ENCODE assay signal across 10 mouse cellular contexts in genomic region chr1:177445461-177446130, GRCm38 (mm10). TPM values are rescaled to one million over a fixed set of nuclear protein-coding genes. Genes with fewer than 3 reads are reported as not detected.
A peak's percentile ranks its signal among the peaks of the same experiment; 100 is the strongest.
DNase-seq lines count a peak whose midpoint lies in the region; ATAC-seq lines count a peak whose summit lies in the region.
"Had no signal": no experiment of that assay in that cellular context is flagged by ENCODE, and none has a peak within 500 bp of the region (broad histone marks: within the 10 kb centered on the region; RNA-seq: fewer than 3 reads in every experiment).

No protein-coding gene starts in this region.

- H3K36me3 ChIP-seq in heart, embryonic 11.5 days (ENCODE audit: control insufficient read depth, insufficient read depth, low read length) = peaks cover 4% of the 10 kb centered on the region; the same call in 1 of the 2 replicates
- H3K36me3 ChIP-seq in forebrain, embryonic 15.5 days = peaks cover 11% of the 10 kb centered on the region
- peaks cover 6% of the 10 kb centered on the region; the same call in 1 of the 2 replicates for H3K36me3 ChIP-seq in midbrain, embryonic 16.5 days (ENCODE audit: control insufficient read depth, insufficient read depth, low read length)
- peaks cover 12% of the 10 kb centered on the region for H3K36me3 ChIP-seq in intestine, embryonic 16.5 days (ENCODE audit: control insufficient read depth, insufficient read depth, low read length)

- H3K4me1 ChIP-seq in heart, embryonic 11.5 days (ENCODE audit: control insufficient read depth, insufficient read depth, low read length) = peaks cover 22% of the 10 kb centered on the region
- H3K4me1 ChIP-seq in forebrain, embryonic 15.5 days = peaks cover 53% of the 10 kb centered on the region
- peaks cover 46% of the 10 kb centered on the region for H3K4me1 ChIP-seq in midbrain, embryonic 16.5 days (ENCODE audit: control insufficient read depth, insufficient read depth, low read length)
- H3K4me1 ChIP-seq in intestine, embryonic 16.5 days (ENCODE audit: control insufficient read depth, insufficient read depth, low read length) = peaks cover 6% of the 10 kb centered on the region; the same call in 1 of the 2 replicates

- 40% methylated on average over 7 of the region's 7 CpGs for WGBS in heart, embryonic 11.5 days (ENCODE audit: insufficient replicate concordance)
- 11% methylated on average over 7 of the region's 7 CpGs for WGBS in forebrain, embryonic 15.5 days
- WGBS in midbrain, embryonic 16.5 days = 20% methylated on average over 7 of the region's 7 CpGs
- WGBS in intestine, embryonic 16.5 days = 50% methylated on average over 7 of the region's 7 CpGs

- intact Hi-C loops in heart, postnatal 36 days (cut with DNase I) = loop anchor here (10.0 kb wide), 1 partner anchor 631 kb away; the partner anchor contains the start of genes Cep170 and Sdccag8
- intact Hi-C loops in left cerebral cortex, postnatal 25 days (cut with DNase I) = loop anchor here (10.0 kb wide), 1 partner anchor 561 kb away; no protein-coding TSS in a partner anchor

- DNase-seq in heart, postnatal 36 days = no peak
- DNase-seq in Muller cell, postnatal 12 days (ENCODE audit: inconsistent ontology term) = peak; percentile 35
- no peak for DNase-seq in left cerebral cortex, postnatal 25 days (ENCODE audit: low spot score in 2 of 2)
- DNase-seq in cerebellum, adult 9-11 months = no peak
- DNase-seq: kidney, adult 9 months; lung, postnatal 14 days had no signal

- no peak for ATAC-seq in heart, embryonic 11.5 days (replicated peaks; ENCODE audit: insufficient number of reproducible peaks, low FRiP score, low TSS enrichment)
- ATAC-seq in forebrain, embryonic 15.5 days (replicated peaks) = no peak
- no peak for ATAC-seq in midbrain, embryonic 16.5 days
- ATAC-seq in intestine, embryonic 16.5 days = no peak

- no peaks in the 10 kb centered on the region for H3K27me3 ChIP-seq in heart, embryonic 11.5 days (ENCODE audit: control insufficient read depth, insufficient read depth, low read length)
- no peaks in the 10 kb centered on the region for H3K27me3 ChIP-seq in forebrain, embryonic 15.5 days
- no peaks in the 10 kb centered on the region for H3K27me3 ChIP-seq in midbrain, embryonic 16.5 days (ENCODE audit: control insufficient read depth, insufficient read depth, low read depth, low read length)
- no peaks in the 10 kb centered on the region for H3K27me3 ChIP-seq in intestine, embryonic 16.5 days (replicated peaks; ENCODE audit: control insufficient read depth, insufficient read depth, low read length)

- no peaks in the 10 kb centered on the region for H3K9me3 ChIP-seq in heart, embryonic 11.5 days (replicated peaks; ENCODE audit: control insufficient read depth, low read length)
- no peaks in the 10 kb centered on the region for H3K9me3 ChIP-seq in forebrain, embryonic 15.5 days
- no peaks in the 10 kb centered on the region for H3K9me3 ChIP-seq in midbrain, embryonic 16.5 days (replicated peaks; ENCODE audit: control insufficient read depth, low read length, poor library complexity, severe bottlenecking)
- H3K9me3 ChIP-seq in intestine, embryonic 16.5 days (ENCODE audit: control insufficient read depth, low read length) = no peaks in the 10 kb centered on the region

- H3K4me3 ChIP-seq in heart, embryonic 11.5 days (ENCODE audit: low read depth, low read length) = no peak overlapping the region
- H3K4me3 ChIP-seq in forebrain, embryonic 15.5 days = peak overlapping the region; percentile 71
- H3K4me3 ChIP-seq in midbrain, embryonic 16.5 days (ENCODE audit: low read depth, low read length) = peak overlapping the region; percentile 24
- H3K4me3 ChIP-seq in intestine, embryonic 16.5 days (ENCODE audit: low read length) = no peak overlapping the region

- H3K4me2 ChIP-seq in heart, embryonic 11.5 days = peak overlapping the region; percentile 27
- H3K4me2 ChIP-seq in forebrain, embryonic 15.5 days (replicated peaks) = peak overlapping the region; percentile 58
- H3K4me2 ChIP-seq in midbrain, embryonic 16.5 days (ENCODE audit: low read length) = peak overlapping the region; percentile 21
- H3K4me2 ChIP-seq in intestine, embryonic 16.5 days (ENCODE audit: low read depth, low read length) = no peak overlapping the region

- no peak overlapping the region for H3K9ac ChIP-seq in heart, embryonic 11.5 days (ENCODE audit: low read depth, low read length)
- H3K9ac ChIP-seq in forebrain, embryonic 15.5 days (replicated peaks) = peak overlapping the region; percentile 77
- peak overlapping the region; percentile 49; the same call in 1 of the 2 replicates for H3K9ac ChIP-seq in midbrain, embryonic 16.5 days (ENCODE audit: low read depth, low read length)
- no peak overlapping the region for H3K9ac ChIP-seq in intestine, embryonic 16.5 days (ENCODE audit: low read depth, low read length)

- no peak overlapping the region for H3K27ac ChIP-seq in heart, embryonic 11.5 days (ENCODE audit: low read depth, low read length)
- H3K27ac ChIP-seq in forebrain, embryonic 15.5 days (replicated peaks) = peak overlapping the region; percentile 99
- H3K27ac ChIP-seq in midbrain, embryonic 16.5 days (ENCODE audit: low read length) = peak overlapping the region; percentile 50
- no peak overlapping the region for H3K27ac ChIP-seq in intestine, embryonic 16.5 days (ENCODE audit: low read length)

RNA-seq across cellular contexts. Expression of gene Zbtb18, which starts 3.4 kb away (rescaled TPM):
- polyA plus RNA-seq in heart, embryonic 11.5 days (2014; fragmentation: Nextera tagmentation; extraction: Ambion mirVana) = 3.0 and 3.2 TPM in 2 replicates
- total RNA-seq in heart, postnatal 36 days (2021) = 10 to 100 TPM; 44.5 to 44.6 TPM
- polyA plus RNA-seq in forebrain, embryonic 15.5 days (2015; fragmentation: Nextera tagmentation; extraction: Ambion mirVana) = 136 and 150 TPM in 2 replicates
- polyA plus RNA-seq in midbrain, embryonic 16.5 days (2015; fragmentation: Nextera tagmentation; extraction: Ambion mirVana) = 3.6 and 4.4 TPM in 2 replicates
- polyA plus RNA-seq in intestine, embryonic 16.5 days (2015; fragmentation: Nextera tagmentation; extraction: Ambion mirVana) = 1.1 and 1.3 TPM in 2 replicates
- 100 to 1,000 TPM; 359 to 413 TPM for total RNA-seq in left cerebral cortex, postnatal 25 days (2021)

Comparison
In these comparisons a context has a peak if more than half of its experiments do, and no peak if none do; other contexts are left out.
1. H3K27ac ChIP-seq: peak in forebrain, embryonic 15.5 days (single experiment) and midbrain, embryonic 16.5 days (single experiment); none in heart, embryonic 11.5 days (single experiment) and intestine, embryonic 16.5 days (single experiment).
2. H3K4me3 ChIP-seq: peak in forebrain, embryonic 15.5 days (single experiment) and midbrain, embryonic 16.5 days (single experiment); none in heart, embryonic 11.5 days (single experiment) and intestine, embryonic 16.5 days (single experiment).
3. H3K9ac ChIP-seq: peak in forebrain, embryonic 15.5 days (single experiment) and midbrain, embryonic 16.5 days (single experiment); none in heart, embryonic 11.5 days (single experiment) and intestine, embryonic 16.5 days (single experiment).
4. RNA of gene Zbtb18, which starts 3.4 kb away (polyA plus RNA-seq): 136 to 150 TPM in forebrain, embryonic 15.5 days; 3.6 to 4.4 TPM in midbrain, embryonic 16.5 days, 3.0 to 3.2 TPM in heart, embryonic 11.5 days and 1.1 to 1.3 TPM in intestine, embryonic 16.5 days; every median in the first group is over 10 times any median in the second.